Mouse (Mus musculus) cortical plate, adult 2 months (tissue): Measurements from ENCODE around the gene Atoh8.

Experiments used
- CTCF ChIP-seq: fragments of 200-500 bp; IDR thresholded peaks from 2 replicates; pipeline ENCODE4 v1.5.1; 2011; ENCODE audit warnings: mild to moderate bottlenecking, control low read depth, low read length; ENCODE audit not compliant: insufficient read depth; ENCODE audit errors: extremely low read depth
- POLR2A ChIP-seq: fragments of 200-500 bp; IDR thresholded peaks from 2 replicates; pipeline ENCODE4 v1.6.1; 2011; ENCODE audit warnings: mild to moderate bottlenecking, low read length, control low read depth; ENCODE audit not compliant: insufficient read depth; ENCODE audit errors: extremely low read depth

DNA sequence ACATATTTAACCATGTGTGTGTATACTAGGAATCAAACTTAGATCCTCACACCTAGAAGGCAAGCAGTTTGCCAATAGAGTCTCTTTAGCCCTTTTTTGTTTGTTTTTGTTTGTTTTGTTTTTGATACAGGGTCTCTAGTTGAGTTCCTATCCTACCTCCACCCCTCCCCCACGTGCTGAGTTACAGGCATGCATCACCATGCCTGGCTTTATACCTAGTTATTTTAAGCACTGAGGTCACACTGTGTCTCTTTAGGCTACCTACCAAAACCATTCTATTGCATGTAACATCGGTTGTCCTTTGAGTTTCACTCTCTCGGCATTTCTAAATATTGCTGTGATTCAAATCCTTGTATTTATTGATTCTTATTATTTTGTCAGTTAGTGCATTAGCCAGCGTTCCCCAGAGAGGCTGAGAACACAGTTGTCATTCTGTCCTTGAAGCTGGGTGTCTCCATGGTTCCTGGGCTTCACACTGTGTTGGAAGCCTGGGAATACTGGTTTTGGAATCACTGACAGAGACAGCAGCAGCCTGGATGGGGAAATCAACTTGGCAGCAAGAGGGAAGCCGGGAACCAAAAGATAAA, 28.4 kb upstream of the Atoh8 start:
- no peak for TF ChIP-seq POLR2A
- no peak for TF ChIP-seq CTCF
